21 mouse cellular contexts compared by ENCODE assay signal in genomic region chr8:28366470-28366869, GRCm38 (mm10).
DNase-seq lines count a peak whose midpoint lies in the region; ATAC-seq and TF ChIP-seq lines count a peak whose summit lies in the region.
"Had no signal": no experiment of that assay in that cellular context is flagged by ENCODE, and none has a peak within 500 bp of the region (broad histone marks: within the 10 kb centered on the region; RNA-seq: fewer than 3 reads in every experiment).

No protein-coding gene starts in this region.

- H3K4me3 ChIP-seq in forebrain, embryonic 16.5 days (replicated peaks; ENCODE audit: low read length): no peak overlapping the region
- H3K4me3 ChIP-seq in forebrain, embryonic 11.5 days (ENCODE audit: low read depth, low read length): no peak overlapping the region
- no peak overlapping the region for H3K4me3 ChIP-seq in heart, adult 2 months
- H3K4me3 ChIP-seq: embryonic facial prominence, embryonic 13.5 days; embryonic facial prominence, embryonic 15.5 days; erythroblast, embryonic 14.5 days; forebrain, embryonic 10.5 days had no signal

- no peak for TF ChIP-seq EP300 in heart, adult 2 months (IDR thresholded peaks at IDR 0.05; ENCODE audit: insufficient read depth, low read depth, low read length)

- intact Hi-C loops in heart, adult 2 months (cut with DNase I): no loop called here

- no peaks in the 10 kb centered on the region for H3K27me3 ChIP-seq in forebrain, embryonic 16.5 days (replicated peaks; ENCODE audit: control insufficient read depth, insufficient read depth, low read length)
- H3K27me3 ChIP-seq in forebrain, embryonic 11.5 days (ENCODE audit: control insufficient read depth, insufficient read depth, low read length): no peaks in the 10 kb centered on the region
- no peaks in the 10 kb centered on the region for H3K27me3 ChIP-seq in heart, adult 2 months (ENCODE audit: control insufficient read depth, insufficient read depth, low read length)
- H3K27me3 ChIP-seq: embryonic facial prominence, embryonic 13.5 days; embryonic facial prominence, embryonic 15.5 days had no signal

- peak; percentile 58 for ATAC-seq in forebrain, embryonic 16.5 days
- ATAC-seq in forebrain, embryonic 11.5 days (replicated peaks; ENCODE audit: low FRiP score): no peak

- no peaks in the 10 kb centered on the region for H3K36me3 ChIP-seq in forebrain, embryonic 16.5 days (ENCODE audit: control insufficient read depth, insufficient read depth)
- no peaks in the 10 kb centered on the region for H3K36me3 ChIP-seq in forebrain, embryonic 11.5 days (ENCODE audit: control insufficient read depth, insufficient read depth, low read length)
- H3K36me3 ChIP-seq in heart, adult 2 months (ENCODE audit: control insufficient read depth, insufficient read depth, low read length): no peaks in the 10 kb centered on the region
- H3K36me3 ChIP-seq: embryonic facial prominence, embryonic 13.5 days; embryonic facial prominence, embryonic 15.5 days; forebrain, embryonic 10.5 days had no signal

- no peak for TF ChIP-seq POLR2A in brain, embryonic 14.5 days (IDR thresholded peaks at IDR 0.05; ENCODE audit: borderline replicate concordance, extremely low read depth, insufficient read depth, insufficient read length, poor library complexity, severe bottlenecking)
- no peak for TF ChIP-seq POLR2A in heart, adult 2 months (IDR thresholded peaks at IDR 0.05; ENCODE audit: insufficient read depth, low read depth, low read length)

- H3K27ac ChIP-seq in forebrain, embryonic 16.5 days (ENCODE audit: low read length): no peak overlapping the region
- H3K27ac ChIP-seq in forebrain, embryonic 11.5 days (ENCODE audit: low read depth, low read length): no peak overlapping the region
- H3K27ac ChIP-seq in heart, adult 2 months: no peak overlapping the region
- H3K27ac ChIP-seq: embryonic facial prominence, embryonic 13.5 days; embryonic facial prominence, embryonic 15.5 days; forebrain, embryonic 10.5 days had no signal

- H3K9me3 ChIP-seq in forebrain, embryonic 16.5 days (ENCODE audit: control insufficient read depth, low read length): no peaks in the 10 kb centered on the region
- no peaks in the 10 kb centered on the region for H3K9me3 ChIP-seq in forebrain, embryonic 11.5 days (ENCODE audit: control insufficient read depth, low read length)
- H3K9me3 ChIP-seq: embryonic facial prominence, embryonic 13.5 days; embryonic facial prominence, embryonic 15.5 days; forebrain, embryonic 10.5 days had no signal

- H3K79me2 ChIP-seq in heart, adult 2 months (replicated peaks; ENCODE audit: control insufficient read depth, insufficient read depth, low read length): no peaks in the 10 kb centered on the region

- no peak for TF ChIP-seq CTCF in brain, embryonic 14.5 days (IDR thresholded peaks at IDR 0.05; ENCODE audit: borderline replicate concordance, extremely low read depth, insufficient read depth, insufficient read length)
- TF ChIP-seq CTCF in heart, adult 2 months (IDR thresholded peaks at IDR 0.05): no peak

- no peak for DNase-seq in forebrain, embryonic 11.5 days (ENCODE audit: low spot score)
- DNase-seq in left cerebral cortex, adult 11 months (ENCODE audit: low spot score): peak; percentile 4
- no peak for DNase-seq in left cerebral cortex, adult 8-10 months (ENCODE audit: low spot score in 2 of 2)
- DNase-seq in brain, embryonic 14.5 days (ENCODE audit: low read depth): peak; percentile 31
- DNase-seq in telencephalon, adult 2 months (ENCODE audit: low read depth, low spot score): peak; percentile 12
- DNase-seq in retina, postnatal 1 day: no peak
- DNase-seq in heart, adult 2 months: no peak
- DNase-seq: adrenal gland, adult 2 months; adrenal gland, postnatal 10 days; adrenal gland, postnatal 25 days; cerebellum, adult 11-12 months; cerebellum, adult 2 months; cerebellum, adult 9-11 months; cerebellum, postnatal 14 days; cerebellum, postnatal 36 days; embryo, embryonic 11 days had no signal

- H3K4me2 ChIP-seq in forebrain, embryonic 16.5 days (ENCODE audit: low read length): no peak overlapping the region
- no peak overlapping the region for H3K4me2 ChIP-seq in forebrain, embryonic 11.5 days (ENCODE audit: low read depth, low read length, severe bottlenecking)
- H3K4me2 ChIP-seq: embryonic facial prominence, embryonic 13.5 days; embryonic facial prominence, embryonic 15.5 days had no signal

- H3K4me1 ChIP-seq in forebrain, embryonic 16.5 days (replicated peaks; ENCODE audit: control insufficient read depth, insufficient read depth, low read length): no peaks in the 10 kb centered on the region
- no peaks in the 10 kb centered on the region for H3K4me1 ChIP-seq in forebrain, embryonic 11.5 days (replicated peaks; ENCODE audit: control insufficient read depth, insufficient read depth, low read length)
- H3K4me1 ChIP-seq in heart, adult 2 months (ENCODE audit: control insufficient read depth, insufficient read depth, low read length): no peaks in the 10 kb centered on the region; the same call in 1 of the 2 replicates
- H3K4me1 ChIP-seq: embryonic facial prominence, embryonic 13.5 days; embryonic facial prominence, embryonic 15.5 days; forebrain, embryonic 10.5 days had no signal

- no peak overlapping the region for H3K9ac ChIP-seq in forebrain, embryonic 16.5 days (replicated peaks; ENCODE audit: low read depth, low read length)
- H3K9ac ChIP-seq in forebrain, embryonic 11.5 days (ENCODE audit: low read length): no peak overlapping the region
- H3K9ac ChIP-seq in heart, adult 2 months (ENCODE audit: low read depth, low read length): no peak overlapping the region
- H3K9ac ChIP-seq: embryonic facial prominence, embryonic 13.5 days; embryonic facial prominence, embryonic 15.5 days had no signal

Comparison
In these comparisons a context has a peak if more than half of its experiments do, and no peak if none do; other contexts are left out.
1. DNase-seq: peak in left cerebral cortex, adult 11 months (single experiment), brain, embryonic 14.5 days (single experiment) and telencephalon, adult 2 months (single experiment); none in forebrain, embryonic 11.5 days (single experiment), left cerebral cortex, adult 8-10 months (0 of 2), retina, postnatal 1 day (single experiment) and heart, adult 2 months (0 of 2).